33 mouse cellular contexts compared by ENCODE assay signal in genomic region chr1:83119903-83120302, GRCm38 (mm10). TPM values are rescaled to one million over a fixed set of nuclear protein-coding genes. Genes with fewer than 3 reads are reported as not detected.
DNase-seq lines count a peak whose midpoint lies in the region; ATAC-seq and TF ChIP-seq lines count a peak whose summit lies in the region.
"Had no signal": no experiment of that assay in that cellular context is flagged by ENCODE, and none has a peak within 500 bp of the region (broad histone marks: within the 10 kb centered on the region; RNA-seq: fewer than 3 reads in every experiment).

No protein-coding gene starts in this region.

- H3K4me2 ChIP-seq in heart, embryonic 12.5 days = no peak overlapping the region
- no peak overlapping the region for H3K4me2 ChIP-seq in heart, embryonic 14.5 days (ENCODE audit: low read length)
- no peak overlapping the region for H3K4me2 ChIP-seq in myocyte (ENCODE audit: low read depth)
- H3K4me2 ChIP-seq: hindbrain, embryonic 15.5 days; limb, embryonic 15.5 days; lung, embryonic 14.5 days; neural tube, embryonic 15.5 days had no signal

- ATAC-seq in heart, embryonic 12.5 days (ENCODE audit: insufficient number of reproducible peaks, low FRiP score) = 0 out of 2 replicates have a peak, but pooled peaks have one; percentile 25
- ATAC-seq in heart, embryonic 14.5 days (ENCODE audit: insufficient number of reproducible peaks, insufficient read depth, low FRiP score, low read depth) = peak; percentile 79
- ATAC-seq: midbrain, embryonic 16.5 days had no signal

- H3K4me3 ChIP-seq in heart, embryonic 12.5 days = no peak overlapping the region
- H3K4me3 ChIP-seq in heart, embryonic 14.5 days (ENCODE audit: control insufficient read depth in 1 of 2, insufficient read depth in 1 of 2, low read depth in 1 of 2, low read length in 2 of 2) = no peak overlapping the region
- no peak overlapping the region for H3K4me3 ChIP-seq in myocyte
- H3K4me3 ChIP-seq: embryonic facial prominence, embryonic 10.5 days; hindbrain, embryonic 15.5 days; limb, embryonic 15.5 days; neural tube, embryonic 15.5 days had no signal

- no peak for DNase-seq in heart, postnatal 25 days (ENCODE audit: low spot score)
- DNase-seq in NIH3T3 (ENCODE audit: low read depth) = peak; percentile 55
- no peak for DNase-seq in urinary bladder, postnatal 10 days (ENCODE audit: low spot score)
- DNase-seq in spleen, adult 18-20 months = no peak
- no peak for DNase-seq in ovary, adult 18-20 months (ENCODE audit: low spot score)
- DNase-seq: adrenal gland, adult 2 months; cerebellum, adult 11-12 months; cerebellum, postnatal 10 days; gastrocnemius, postnatal 36 days; kidney, adult 2 months; left cerebral cortex, postnatal 4 days; lung, embryonic 14.5 days; lung, postnatal 4 days had no signal

- peaks cover 6% of the 10 kb centered on the region; the same call in 1 of the 2 replicates for H3K4me1 ChIP-seq in heart, embryonic 12.5 days (replicated peaks)
- H3K4me1 ChIP-seq in heart, embryonic 14.5 days (ENCODE audit: control insufficient read depth in 2 of 2, insufficient read depth in 2 of 2, low read length in 2 of 2) = peaks cover 7 to 11% of the 10 kb centered on the region in 2 experiments
- H3K4me1 ChIP-seq: embryonic facial prominence, embryonic 10.5 days; hindbrain, embryonic 15.5 days; limb, embryonic 15.5 days; neural tube, embryonic 15.5 days had no signal

- no peaks in the 10 kb centered on the region for H3K9me3 ChIP-seq in heart, embryonic 12.5 days (replicated peaks)
- no peaks in the 10 kb centered on the region for H3K9me3 ChIP-seq in heart, embryonic 14.5 days (ENCODE audit: control insufficient read depth, low read length)
- H3K9me3 ChIP-seq: embryonic facial prominence, embryonic 10.5 days; hindbrain, embryonic 15.5 days; limb, embryonic 15.5 days; neural tube, embryonic 15.5 days had no signal

- H3ac ChIP-seq in myocyte (ENCODE audit: control insufficient read depth, insufficient read length) = no peak overlapping the region

- no peaks in the 10 kb centered on the region for H3K27me3 ChIP-seq in heart, embryonic 12.5 days (replicated peaks)
- H3K27me3 ChIP-seq in heart, embryonic 14.5 days (ENCODE audit: control insufficient read depth, insufficient read depth, low read length) = no peaks in the 10 kb centered on the region
- H3K27me3 ChIP-seq in myocyte (ENCODE audit: control insufficient read depth, insufficient read depth, insufficient read length) = no peaks in the 10 kb centered on the region
- H3K27me3 ChIP-seq: hindbrain, embryonic 15.5 days; limb, embryonic 15.5 days; neural tube, embryonic 15.5 days had no signal

- no peaks in the 10 kb centered on the region for H3K79me2 ChIP-seq in myocyte (ENCODE audit: control insufficient read depth, insufficient read depth)

- no peak overlapping the region for H3K27ac ChIP-seq in heart, embryonic 12.5 days (ENCODE audit: poor library complexity, severe bottlenecking)
- peak overlapping the region; percentile 27 to 49; a peak in 3 of 4 replicates for H3K27ac ChIP-seq in heart, embryonic 14.5 days (replicated peaks in 1 of 2; ENCODE audit: control insufficient read depth in 1 of 2, insufficient read depth in 1 of 2, low read depth in 2 of 2, low read length in 2 of 2)
- H3K27ac ChIP-seq: embryonic facial prominence, embryonic 10.5 days; hindbrain, embryonic 15.5 days; kidney, postnatal 0 days; limb, embryonic 15.5 days; liver, embryonic 14.5 days; neural tube, embryonic 15.5 days; stomach, postnatal 0 days had no signal

- no peak for TF ChIP-seq POLR2A in myocyte (IDR thresholded peaks at IDR 0.05; ENCODE audit: insufficient read length, low read depth)

- H3K36me3 ChIP-seq in heart, embryonic 12.5 days = no peaks in the 10 kb centered on the region
- H3K36me3 ChIP-seq in heart, embryonic 14.5 days (ENCODE audit: control insufficient read depth, insufficient read depth, low read length) = no peaks in the 10 kb centered on the region
- no peaks in the 10 kb centered on the region for H3K36me3 ChIP-seq in myocyte (ENCODE audit: control insufficient read depth, insufficient read depth)
- H3K36me3 ChIP-seq: embryonic facial prominence, embryonic 10.5 days; hindbrain, embryonic 15.5 days; limb, embryonic 15.5 days; neural tube, embryonic 15.5 days had no signal

- no peak overlapping the region for H3K9ac ChIP-seq in heart, embryonic 12.5 days
- no peak overlapping the region for H3K9ac ChIP-seq in heart, embryonic 14.5 days (ENCODE audit: low read length)
- H3K9ac ChIP-seq: hindbrain, embryonic 15.5 days; limb, embryonic 15.5 days; liver, embryonic 14.5 days; lung, embryonic 14.5 days; neural tube, embryonic 15.5 days had no signal

- intact Hi-C loops in heart, postnatal 25 days (cut with DNase I) = no loop called here

TF ChIP-seq in myocyte, 11 proteins besides CTCF, POLR2A, EP300 and RAD21:
- no peak for TF ChIP-seq USF1 (IDR thresholded peaks at IDR 0.05; ENCODE audit: low read depth)
- TF ChIP-seq MAX (IDR thresholded peaks at IDR 0.05; ENCODE audit: low read depth) = no peak
- TF ChIP-seq MYOG (IDR thresholded peaks at IDR 0.05; ENCODE audit: control insufficient read depth in 1 of 3, insufficient read depth in 1 of 3, insufficient read length in 2 of 3, low read depth in 2 of 3) = no peak
- TF ChIP-seq CEBPB (IDR thresholded peaks at IDR 0.05; ENCODE audit: insufficient read depth, poor library complexity, severe bottlenecking) = peak; percentile 60; the same call in 1 of the 2 replicates
- no peak for TF ChIP-seq POLR2AphosphoS2 (IDR thresholded peaks at IDR 0.05; ENCODE audit: insufficient read length, low read depth)
- TF ChIP-seq E2F4 (IDR thresholded peaks at IDR 0.05; ENCODE audit: insufficient read depth) = no peak

RNA-seq across cellular contexts. Expression of gene Ccl20, which starts 3.3 kb away (rescaled TPM):
- 0.21 and 0.66 TPM in 2 replicates for polyA plus RNA-seq in heart, embryonic 12.5 days (2016; fragmentation: Nextera tagmentation; extraction: Ambion mirVana)
- not detected for total RNA-seq in heart, postnatal 25 days (2021)
- 0.36 TPM in 1 of 2 replicates, not detected in the other for polyA plus RNA-seq in heart, embryonic 14.5 days (2014; fragmentation: Nextera tagmentation; extraction: Ambion mirVana)
- not detected for polyA plus RNA-seq in myocyte (2012; fragmentation: generic; extraction: Trizol)
- total RNA-seq: adrenal gland, adult 2 months; gastrocnemius, adult 18-20 months; gastrocnemius, postnatal 36 days; hematopoietic stem cell, adult 5-6 weeks; layer of hippocampus, postnatal 10 days; left cerebral cortex, adult 8-10 months; left cerebral cortex, postnatal 4 days had no signal
- polyA plus RNA-seq: adrenal gland, adult 2 months; cortical plate, adult 2 months; embryonic facial prominence, embryonic 10.5 days; forebrain, embryonic 11.5 days; hindbrain, embryonic 15.5 days; limb, embryonic 15.5 days; lung, embryonic 14.5 days; midbrain, embryonic 16.5 days; neural tube, embryonic 15.5 days had no signal

RNA-seq across cellular contexts. Expression of gene Daw1, which starts 39.6 kb away (rescaled TPM):
- not detected in 2 replicates for polyA plus RNA-seq in heart, embryonic 12.5 days (2016; fragmentation: Nextera tagmentation; extraction: Ambion mirVana)
- total RNA-seq in heart, postnatal 25 days (2021) = not detected
- polyA plus RNA-seq in heart, embryonic 14.5 days (2014; fragmentation: Nextera tagmentation; extraction: Ambion mirVana) = 0.20 TPM in 1 of 2 replicates, not detected in the other
- not detected for polyA plus RNA-seq in myocyte (2012; fragmentation: generic; extraction: Trizol)
- total RNA-seq: adrenal gland, adult 2 months; gastrocnemius, adult 18-20 months; gastrocnemius, postnatal 36 days; hematopoietic stem cell, adult 5-6 weeks had no signal
- polyA plus RNA-seq: adrenal gland, adult 2 months; embryonic facial prominence, embryonic 10.5 days; limb, embryonic 15.5 days; liver, embryonic 14.5 days; small intestine, adult 2 months had no signal

RNA-seq across cellular contexts. Expression of gene Krtap28-13, which starts 59.2 kb away (rescaled TPM):
- not detected in 2 replicates for polyA plus RNA-seq in heart, embryonic 12.5 days (2016; fragmentation: Nextera tagmentation; extraction: Ambion mirVana)
- not detected for total RNA-seq in heart, postnatal 25 days (2021)
- not detected in 2 replicates for polyA plus RNA-seq in heart, embryonic 14.5 days (2014; fragmentation: Nextera tagmentation; extraction: Ambion mirVana)
- not detected for polyA plus RNA-seq in myocyte (2012; fragmentation: generic; extraction: Trizol)
- total RNA-seq: adrenal gland, adult 2 months; gastrocnemius, adult 18-20 months; gastrocnemius, postnatal 36 days; hematopoietic stem cell, adult 5-6 weeks; layer of hippocampus, postnatal 10 days; left cerebral cortex, adult 8-10 months; left cerebral cortex, postnatal 4 days had no signal
- polyA plus RNA-seq: adrenal gland, adult 2 months; cortical plate, adult 2 months; embryonic facial prominence, embryonic 10.5 days; forebrain, embryonic 11.5 days; hindbrain, embryonic 15.5 days; intestine, embryonic 14.5 days; kidney, adult 2 months; kidney, postnatal 0 days; limb, embryonic 15.5 days; liver, embryonic 14.5 days; lung, embryonic 14.5 days; midbrain, embryonic 16.5 days; neural tube, embryonic 15.5 days; small intestine, adult 2 months; stomach, postnatal 0 days; thymus, postnatal 0 days had no signal
